Mouse (Mus musculus) stomach, postnatal 0 days (tissue): ENCODE results near the gene Izumo4.

Source experiments
- CTCF ChIP-seq: IDR thresholded peaks from 2 replicates; pipeline ENCODE4 v1.5.1; 2016; ENCODE audit warnings: antibody characterized with exemption, low read depth, mild to moderate bottlenecking, moderate library complexity
- EP300 ChIP-seq: optimal IDR thresholded peaks from 2 replicates; pipeline ENCODE3; 2016; ENCODE audit warnings: antibody characterized with exemption

DNA sequence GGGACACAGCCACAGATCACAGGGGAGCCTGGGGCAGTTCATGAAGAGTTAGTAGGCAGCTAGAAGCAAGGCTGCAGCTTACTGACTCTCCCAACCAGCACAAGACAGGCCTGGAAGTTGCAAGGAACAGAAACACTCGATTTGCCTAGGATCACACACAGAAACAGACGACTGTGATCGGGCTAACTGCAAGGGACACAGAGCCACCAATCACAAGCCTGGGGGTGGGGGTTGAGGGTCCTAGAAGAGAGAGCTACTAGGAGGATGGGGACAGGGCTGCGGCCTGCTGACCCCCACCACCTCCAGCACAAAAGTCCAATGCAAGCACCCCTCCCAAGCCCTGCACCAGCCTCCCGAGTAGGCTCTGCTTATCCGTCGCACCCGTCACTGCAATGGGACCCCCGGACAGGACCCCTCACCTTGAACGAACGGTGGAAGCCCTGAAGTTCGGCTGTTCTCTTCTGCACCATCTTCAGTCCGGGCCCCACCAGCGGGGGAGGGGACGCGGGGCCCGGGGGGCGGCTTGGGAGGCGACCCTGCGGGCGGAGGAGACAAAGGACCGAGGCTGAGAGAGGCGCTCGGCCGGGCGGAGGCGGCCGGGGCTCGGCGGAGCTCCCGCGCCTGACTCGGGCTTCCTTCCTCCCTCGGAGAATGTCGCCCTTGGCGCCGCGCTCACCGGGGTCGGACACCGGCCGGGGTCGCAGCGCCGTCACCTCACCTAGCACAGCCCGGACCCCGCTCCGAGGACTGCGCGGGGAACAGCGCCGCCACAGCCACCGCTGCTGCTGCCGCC lies 26.4 kb upstream of the Izumo4 start:
- TF ChIP-seq CTCF (peak; percentile 11; the same call in 1 of the 2 replicates), EP300 (no peak)
